Mouse (Mus musculus) heart, embryonic 12.5 days (tissue): ENCODE results near the gene Ppp2r1b. TPM values are rescaled to one million over a fixed set of nuclear protein-coding genes. Genes with fewer than 3 reads are reported as not detected.

ENCODE experiments used
- ATAC-seq: fragments of 200-750 bp; cut with Nextera tagmentation; 2 replicates; pipeline ENCODE4 v1.8.0; 2017; ENCODE audit warnings: moderate TSS enrichment, moderate library complexity; ENCODE audit not compliant: insufficient number of reproducible peaks, low FRiP score
- H3K27ac ChIP-seq: fragments of 300-500 bp; sonication (generic); 2 replicates; pipeline ENCODE4 v1.5.1; 2016; ENCODE audit warnings: mild to moderate bottlenecking, moderate library complexity; ENCODE audit not compliant: poor library complexity, severe bottlenecking
- H3K27me3 ChIP-seq: fragments of 300-500 bp; sonication (generic); replicated peaks from 2 replicates; pipeline ENCODE4 v1.6.1; 2016; ENCODE audit warnings: mild to moderate bottlenecking, moderate library complexity
- H3K36me3 ChIP-seq: fragments of 300-500 bp; sonication (generic); 2 replicates; pipeline ENCODE4 v1.6.1; 2016; ENCODE audit warnings: mild to moderate bottlenecking, moderate library complexity
- H3K4me1 ChIP-seq: fragments of 300-500 bp; sonication (generic); replicated peaks from 2 replicates; pipeline ENCODE4 v1.6.1; 2016; ENCODE audit warnings: mild to moderate bottlenecking
- H3K4me2 ChIP-seq: fragments of 300-500 bp; sonication (generic); 2 replicates; pipeline ENCODE4 v1.6.1; 2016; ENCODE audit warnings: mild to moderate bottlenecking, moderate library complexity
- H3K4me3 ChIP-seq: fragments of 300-500 bp; sonication (generic); 2 replicates; pipeline ENCODE4 v1.5.1; 2016; ENCODE audit warnings: mild to moderate bottlenecking
- H3K9ac ChIP-seq: fragments of 300-500 bp; sonication (generic); 2 replicates; pipeline ENCODE4 v1.6.1; 2016; ENCODE audit warnings: mild to moderate bottlenecking, moderate library complexity
- H3K9me3 ChIP-seq: fragments of 300-500 bp; sonication (generic); replicated peaks from 2 replicates; pipeline ENCODE4 v1.6.1; 2016; ENCODE audit warnings: mild to moderate bottlenecking, moderate library complexity
- WGBS: fragments of 180-500 bp; shearing (Covaris S2); methylation state at CpG from one replicate; pipeline ENCODE4 v1.1.7; 2016; 5-methylcytosine and 5-hydroxymethylcytosine counted together
- polyA plus RNA-seq: library from polyadenylated mRNA; unstranded; fragments of >200 nt; fragmentation: Nextera tagmentation; extraction: Ambion mirVana; gene quantifications from 2 replicates; pipeline ENCODE4 v1.2.1, GENCODE M21; 2016

The Ppp2r1b gene
- 61.1 and 62.1 TPM in 2 replicates for polyA plus RNA-seq

DNA sequence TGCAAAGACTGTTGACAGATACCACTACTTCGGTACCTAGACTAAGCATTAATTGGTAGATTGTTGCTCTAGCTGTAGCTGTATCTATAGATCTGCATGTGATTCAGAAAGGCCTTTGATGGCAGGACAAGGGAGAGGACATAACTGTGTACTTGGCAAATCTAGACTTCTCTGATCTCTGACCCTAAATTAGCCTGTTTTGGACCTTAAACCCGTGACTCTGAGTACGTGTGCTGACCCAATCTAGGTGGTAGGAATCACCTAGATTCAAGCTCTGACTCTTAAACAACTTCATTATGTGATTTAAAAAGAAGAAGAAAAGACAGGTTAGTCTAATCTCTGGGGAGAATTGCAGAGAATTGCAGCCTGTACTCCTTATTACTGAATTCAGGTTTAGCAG, at the start of gene Ppp2r1b:
Gene Ppp2r1b, plus strand, starts transcription at position 221 of the 400 bp plus-strand sequence.
- Histone ChIP-seq H3K9me3 (no peaks in the 10 kb centered on the region), H3K27me3 (no peaks in the 10 kb centered on the region), H3K4me3 (no peak within 1 kb of the TSS), H3K36me3 (peaks cover 18% of the 10 kb centered on the region), H3K4me2 (no peak within 1 kb of the TSS), H3K4me1 (peaks cover 7% of the 10 kb centered on the region), H3K27ac (no peak within 1 kb of the TSS), H3K9ac (no peak within 1 kb of the TSS)
- ATAC-seq: no peak
- 92% methylated on average over 3 of the region's 3 CpGs for WGBS

DNA sequence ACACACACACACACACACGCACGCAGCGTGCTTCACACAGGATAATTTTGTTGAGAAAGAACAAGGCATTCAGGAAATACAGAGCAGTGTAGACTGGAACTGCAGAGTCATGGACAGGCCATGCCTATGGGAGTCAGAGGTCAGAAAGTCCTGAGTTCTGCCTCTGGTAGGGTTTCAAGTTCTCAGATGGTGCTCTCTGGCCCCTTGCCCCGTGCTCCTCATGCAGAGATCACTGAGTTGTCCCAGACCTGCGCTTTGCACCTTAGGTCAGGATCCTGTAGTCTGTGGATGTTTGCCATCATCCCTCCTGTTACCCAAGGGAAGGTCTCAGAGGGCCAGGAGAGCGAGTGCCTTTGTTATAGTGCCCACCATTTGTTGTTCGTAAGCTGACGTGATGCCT, 48.3 kb upstream of the Ppp2r1b start:
- Histone ChIP-seq H3K27ac (no peak overlapping the region), H3K27me3 (no peaks in the 10 kb centered on the region), H3K9me3 (no peaks in the 10 kb centered on the region), H3K4me1 (no peaks in the 10 kb centered on the region), H3K4me2 (no peak overlapping the region), H3K4me3 (no peak overlapping the region), H3K9ac (no peak overlapping the region), H3K36me3 (peaks cover 53% of the 10 kb centered on the region)
- no peak for ATAC-seq
- 90% methylated on average over 8 of the region's 8 CpGs for WGBS

DNA sequence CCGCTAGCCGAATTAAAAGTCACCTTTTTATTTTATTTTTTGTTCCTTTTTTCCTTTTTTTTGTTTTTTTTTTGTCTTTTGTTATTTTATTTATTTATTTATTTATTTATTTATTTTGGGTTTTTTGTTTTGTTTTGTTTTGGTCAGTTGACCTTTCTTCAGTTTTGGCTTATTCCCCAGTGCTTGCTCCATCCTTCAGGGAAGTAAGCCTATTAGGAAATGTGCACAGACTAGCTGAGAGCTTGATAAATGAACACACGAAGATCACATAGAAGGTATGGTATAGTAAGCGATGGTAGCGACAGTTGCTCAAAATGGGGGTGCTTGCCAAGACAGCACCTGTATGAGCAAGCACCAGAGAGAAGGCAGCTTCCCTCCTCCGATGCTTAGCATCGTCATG, 47.5 kb upstream of the Ppp2r1b start:
- ATAC-seq: no peak
- Histone ChIP-seq H3K9ac (no peak overlapping the region), H3K4me1 (no peaks in the 10 kb centered on the region), H3K36me3 (peaks cover 51% of the 10 kb centered on the region), H3K4me2 (no peak overlapping the region), H3K9me3 (no peaks in the 10 kb centered on the region), H3K27me3 (no peaks in the 10 kb centered on the region), H3K27ac (no peak overlapping the region), H3K4me3 (no peak overlapping the region)
- 88% methylated on average over 7 of the region's 7 CpGs for WGBS

DNA sequence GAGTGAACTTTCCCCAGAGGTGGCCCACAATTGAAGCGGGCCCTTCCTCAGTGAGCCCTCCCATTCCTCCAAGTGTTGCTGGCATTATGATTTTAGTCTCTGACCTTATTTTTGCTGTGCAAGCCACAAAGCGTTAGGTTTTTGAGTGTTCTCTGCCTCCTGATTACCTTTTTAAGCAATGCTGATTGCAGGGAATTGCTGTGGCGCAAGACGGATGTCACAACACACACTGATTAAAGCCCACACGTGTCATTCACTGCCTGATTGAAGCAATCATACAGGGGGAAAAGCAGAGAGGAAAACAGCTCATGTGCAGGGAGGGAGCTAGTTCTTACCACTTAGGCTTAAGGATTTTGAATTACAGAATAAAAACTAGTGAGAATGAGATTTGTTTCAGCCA, 46.7 kb upstream of the Ppp2r1b start:
- WGBS: 88% methylated on average over 5 of the region's 5 CpGs
- H3K36me3 ChIP-seq: peaks cover 56% of the 10 kb centered on the region

DNA sequence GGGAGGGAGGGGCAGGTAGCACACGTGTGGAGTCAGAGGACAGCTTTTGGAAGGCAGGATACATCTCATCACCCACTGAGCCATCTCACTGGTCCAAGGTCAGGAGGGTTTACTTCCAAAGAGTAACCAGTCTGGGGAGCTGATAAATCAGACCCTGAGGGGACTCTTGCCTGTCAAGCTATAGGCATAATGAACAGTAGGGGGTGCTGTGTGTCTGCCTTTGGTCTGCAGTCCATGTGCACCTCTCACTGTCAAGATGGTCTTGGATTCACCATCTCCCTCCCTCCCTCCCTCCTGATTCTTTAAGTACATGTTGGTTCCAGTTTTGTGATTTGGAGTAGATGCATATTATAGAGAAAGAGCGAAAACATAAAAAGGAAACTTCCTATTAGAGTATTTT, 44.1 kb upstream of the Ppp2r1b start:
- H3K36me3 ChIP-seq: peaks cover 65% of the 10 kb centered on the region
- H3K27ac ChIP-seq: no peak overlapping the region
- H3K27me3 ChIP-seq: no peaks in the 10 kb centered on the region
- H3K4me2 ChIP-seq: no peak overlapping the region
- no peak overlapping the region for H3K9ac ChIP-seq
- WGBS: 51% methylated on average over 2 of the region's 2 CpGs
- no peak for ATAC-seq
- no peaks in the 10 kb centered on the region for H3K9me3 ChIP-seq
- H3K4me3 ChIP-seq: no peak overlapping the region
- H3K4me1 ChIP-seq: no peaks in the 10 kb centered on the region

More for the DNA sequence above, 46.7 kb upstream of the Ppp2r1b start:
- no peak overlapping the region for H3K27ac ChIP-seq
- H3K4me2 ChIP-seq: no peak overlapping the region
- no peaks in the 10 kb centered on the region for H3K27me3 ChIP-seq
- no peak for ATAC-seq
- H3K4me3 ChIP-seq: no peak overlapping the region
- no peaks in the 10 kb centered on the region for H3K4me1 ChIP-seq
- H3K9ac ChIP-seq: no peak overlapping the region
- H3K9me3 ChIP-seq: no peaks in the 10 kb centered on the region

DNA sequence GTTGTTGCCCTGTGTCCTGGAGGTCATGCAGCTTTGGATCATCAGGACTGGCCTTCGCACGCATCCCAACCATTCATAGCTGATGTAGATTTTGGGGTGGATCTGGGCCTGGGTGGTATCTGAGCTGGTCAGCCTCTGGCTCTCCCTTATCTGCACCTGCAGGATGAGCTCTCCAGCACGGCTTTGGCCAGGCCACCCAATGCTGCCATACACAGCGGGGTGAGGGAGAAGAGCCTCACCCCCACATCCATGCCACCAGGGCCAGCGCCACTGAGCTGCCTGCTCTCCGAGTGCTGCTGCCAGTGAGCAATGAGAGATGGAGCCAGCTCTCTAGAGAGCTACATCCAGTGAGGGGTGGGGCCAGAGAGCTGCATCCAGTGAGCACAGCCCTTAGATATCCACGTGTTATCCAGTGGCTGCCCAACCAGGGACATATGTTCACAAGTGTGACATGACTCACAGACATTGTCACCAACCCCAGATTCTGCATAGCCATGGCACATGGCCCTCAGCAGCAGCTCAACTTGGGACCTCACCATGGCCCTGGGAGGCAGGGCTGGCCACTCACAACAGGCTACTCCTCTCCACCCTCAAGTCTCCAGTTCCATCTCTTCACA, 41.9 kb upstream of the Ppp2r1b start:
- no peak overlapping the region for H3K27ac ChIP-seq
- WGBS: 72% methylated on average over 7 of the region's 7 CpGs
- no peak overlapping the region for H3K9ac ChIP-seq
- H3K9me3 ChIP-seq: no peaks in the 10 kb centered on the region
- peak; percentile 91 for ATAC-seq
- no peaks in the 10 kb centered on the region for H3K27me3 ChIP-seq
- H3K4me2 ChIP-seq: no peak overlapping the region
- peaks cover 76% of the 10 kb centered on the region for H3K36me3 ChIP-seq
- no peaks in the 10 kb centered on the region for H3K4me1 ChIP-seq
- no peak overlapping the region for H3K4me3 ChIP-seq

DNA sequence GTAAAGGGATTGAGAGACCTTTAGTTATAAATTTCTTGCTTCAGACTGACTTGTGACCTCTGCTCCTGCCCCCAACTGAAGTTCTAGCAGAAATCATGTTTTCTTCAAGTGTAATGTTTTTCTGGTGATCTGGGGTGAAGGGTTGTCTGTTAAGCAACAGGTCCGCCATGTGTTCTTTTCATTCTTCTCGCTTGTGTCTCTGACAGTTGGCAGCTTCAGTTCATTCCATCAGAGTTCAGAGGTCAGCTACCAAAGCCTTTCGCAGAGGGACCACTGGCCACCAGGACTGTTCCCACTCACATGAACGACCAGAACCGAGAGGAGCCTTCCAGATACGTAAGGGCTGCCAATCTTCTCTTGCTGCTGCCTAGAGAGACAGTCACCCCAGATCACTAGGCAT, 36.6 kb upstream of the Ppp2r1b start:
- Histone ChIP-seq H3K36me3 (peaks cover 80% of the 10 kb centered on the region), H3K27me3 (no peaks in the 10 kb centered on the region)
- no peak for ATAC-seq

DNA sequence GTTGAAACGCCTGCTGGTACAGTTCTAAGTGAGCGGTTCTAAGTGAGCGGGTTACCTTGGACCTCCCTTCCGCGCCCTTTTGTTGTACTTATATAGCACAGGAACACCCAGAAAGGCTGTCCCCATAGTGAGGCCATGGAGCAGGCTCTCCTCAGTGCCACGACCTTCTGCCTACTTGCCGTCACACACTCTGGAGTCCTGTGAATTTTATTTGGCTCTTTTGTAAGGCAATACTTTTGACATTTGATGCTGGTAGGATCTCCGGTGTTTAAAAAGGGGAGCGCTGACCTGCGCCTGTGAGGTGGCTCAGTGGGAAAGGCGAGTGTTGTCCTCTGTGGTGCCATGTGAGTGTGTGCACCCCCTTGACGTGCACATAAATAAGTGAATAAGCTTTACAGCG, 36.0 kb upstream of the Ppp2r1b start:
- Histone ChIP-seq H3K4me3 (no peak overlapping the region), H3K36me3 (peaks cover 80% of the 10 kb centered on the region), H3K4me2 (no peak overlapping the region), H3K9ac (no peak overlapping the region), H3K9me3 (no peaks in the 10 kb centered on the region), H3K27me3 (no peaks in the 10 kb centered on the region), H3K27ac (no peak overlapping the region), H3K4me1 (peaks cover 5% of the 10 kb centered on the region)
- WGBS: 93% methylated on average over 13 of the region's 13 CpGs
- ATAC-seq: no peak

More for the DNA sequence above, 36.6 kb upstream of the Ppp2r1b start:
- H3K4me3 ChIP-seq: no peak overlapping the region
- peaks cover 5% of the 10 kb centered on the region for H3K4me1 ChIP-seq
- no peak overlapping the region for H3K27ac ChIP-seq
- H3K9ac ChIP-seq: no peak overlapping the region
- WGBS: 88% methylated on average over 6 of the region's 6 CpGs
- H3K9me3 ChIP-seq: no peaks in the 10 kb centered on the region
- no peak overlapping the region for H3K4me2 ChIP-seq

DNA sequence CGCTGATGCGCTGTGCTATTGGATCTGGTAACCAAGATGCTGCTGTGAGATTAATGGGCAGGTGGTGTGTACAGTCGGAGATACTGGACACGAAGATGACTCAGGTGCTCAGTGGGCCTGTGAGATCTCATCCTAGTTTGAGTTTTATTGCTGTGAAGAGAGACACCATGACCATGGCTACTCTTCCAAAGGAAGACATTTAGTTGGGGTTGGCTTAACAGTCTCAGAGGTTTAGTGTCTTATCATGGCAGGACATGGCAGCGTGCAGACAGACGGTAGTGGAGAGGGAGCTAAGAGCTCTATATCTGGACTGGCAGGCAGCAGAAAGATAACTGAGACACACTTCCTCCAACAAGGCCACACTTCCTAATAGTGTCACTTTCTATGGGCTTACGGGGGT, 33.9 kb upstream of the Ppp2r1b start:
- Histone ChIP-seq H3K36me3 (peaks cover 74% of the 10 kb centered on the region), H3K9me3 (no peaks in the 10 kb centered on the region), H3K27me3 (no peaks in the 10 kb centered on the region), H3K27ac (no peak overlapping the region), H3K9ac (no peak overlapping the region), H3K4me2 (no peak overlapping the region), H3K4me3 (no peak overlapping the region), H3K4me1 (peaks cover 5% of the 10 kb centered on the region)
- ATAC-seq: peak; percentile 68; the same call in 1 of the 2 replicates
- 50% methylated on average over 7 of the region's 7 CpGs for WGBS

DNA sequence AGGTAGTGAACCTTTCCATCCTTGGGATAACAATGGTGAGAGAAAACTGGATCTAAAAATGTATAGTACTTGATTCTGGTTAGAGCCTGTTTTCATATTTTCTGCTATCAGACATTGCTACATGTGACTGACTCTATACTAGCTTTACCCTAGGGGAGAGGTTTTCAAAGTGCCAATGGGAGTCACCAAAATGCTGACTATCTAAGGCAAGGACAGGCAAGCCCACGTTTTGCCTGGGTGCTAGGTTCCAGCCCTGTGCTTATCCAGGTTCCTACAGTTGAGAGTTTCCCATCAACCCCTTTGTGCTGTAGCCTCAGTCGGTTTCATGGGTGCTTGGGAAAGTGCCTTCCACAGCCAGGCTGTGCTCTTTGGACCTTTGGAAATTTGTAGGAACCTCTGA, 33.4 kb upstream of the Ppp2r1b start:
- 66% methylated on average over 2 of the region's 2 CpGs for whole genome bisulfite sequencing
- Histone ChIP-seq H3K4me2 (no peak overlapping the region), H3K9me3 (no peaks in the 10 kb centered on the region), H3K27ac (no peak overlapping the region), H3K27me3 (no peaks in the 10 kb centered on the region), H3K36me3 (peaks cover 73% of the 10 kb centered on the region), H3K4me3 (no peak overlapping the region), H3K9ac (no peak overlapping the region), H3K4me1 (peaks cover 5% of the 10 kb centered on the region)
- no peak for ATAC-seq

DNA sequence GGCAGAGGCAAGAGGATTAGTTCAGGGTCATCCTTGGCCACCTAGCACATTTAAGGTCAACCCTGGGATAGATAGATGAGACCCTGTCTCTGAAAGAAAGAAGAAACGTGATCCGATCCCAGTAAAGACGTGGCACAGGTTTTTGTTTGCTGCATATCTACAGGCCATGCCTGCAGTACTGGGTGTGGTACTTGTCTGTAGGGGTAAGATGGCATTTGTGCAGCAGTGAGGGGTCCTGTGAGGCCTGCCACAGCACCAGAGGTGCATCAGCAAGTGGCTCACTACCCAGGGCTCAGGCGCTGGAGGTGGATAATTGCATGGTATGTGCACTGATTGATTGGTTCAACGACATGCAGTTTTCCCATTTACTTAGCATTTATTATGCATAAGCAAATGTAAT, 31.3 kb upstream of the Ppp2r1b start:
- Histone ChIP-seq H3K9ac (no peak overlapping the region), H3K4me2 (no peak overlapping the region), H3K36me3 (peaks cover 69% of the 10 kb centered on the region), H3K27ac (no peak overlapping the region), H3K4me1 (peaks cover 5% of the 10 kb centered on the region), H3K4me3 (no peak overlapping the region), H3K9me3 (no peaks in the 10 kb centered on the region), H3K27me3 (no peaks in the 10 kb centered on the region)
- no peak for ATAC-seq
- WGBS: 89% methylated on average over 5 of the region's 5 CpGs

DNA sequence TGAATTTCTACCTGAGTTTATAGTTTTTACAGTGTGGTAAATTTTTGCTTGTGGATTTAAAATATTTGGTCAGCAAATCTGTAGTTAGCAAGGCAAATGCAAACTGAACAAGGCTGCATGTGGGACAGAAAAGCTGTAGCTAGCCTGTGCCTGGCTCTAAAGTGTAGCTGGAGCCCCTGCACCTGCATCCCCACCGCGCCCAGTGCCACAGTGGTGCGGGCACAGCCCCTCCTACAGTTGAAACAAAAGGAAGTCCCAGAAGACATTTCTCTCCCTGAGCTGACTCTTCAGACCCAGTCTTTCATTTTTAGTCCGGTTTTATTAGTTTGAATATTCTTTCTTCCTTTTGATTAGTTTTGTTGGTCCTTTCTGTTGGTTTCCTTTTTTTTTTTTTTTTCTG, 29.4 kb upstream of the Ppp2r1b start:
- no peak overlapping the region for H3K4me3 ChIP-seq
- no peaks in the 10 kb centered on the region for H3K9me3 ChIP-seq
- no peak overlapping the region for H3K4me2 ChIP-seq
- ATAC-seq: no peak
- no peak overlapping the region for H3K27ac ChIP-seq
- H3K36me3 ChIP-seq: peaks cover 62% of the 10 kb centered on the region
- H3K4me1 ChIP-seq: peaks cover 5% of the 10 kb centered on the region
- H3K9ac ChIP-seq: no peak overlapping the region
- WGBS: 93% methylated on average over 4 of the region's 4 CpGs
- no peaks in the 10 kb centered on the region for H3K27me3 ChIP-seq
